Mouse (Mus musculus) kidney, adult 2 months (tissue): ENCODE measurements around the gene Rhox4a2.
"Not testable (repeated sequence)": the region's sequence is repeated elsewhere in the genome, so short reads cannot be mapped to it uniquely, and the experiment has no call there.

Experiments
- CTCF ChIP-seq: fragments of 200-500 bp; conservative IDR thresholded peaks from 2 replicates; pipeline ENCODE4 v1.5.1; 2011; ENCODE audit warnings: low read depth, mild to moderate bottlenecking, control low read depth, low read length, moderate library complexity, mixed read lengths; ENCODE audit not compliant: insufficient read depth, insufficient read length
- POLR2A ChIP-seq: fragments of 200-500 bp; IDR thresholded peaks from one replicate; pipeline ENCODE4 v1.6.1; 2011; ENCODE audit warnings: low read depth, low read length, control low read depth

GRCm38 (mm10) chrX:37390548-37390947, at the start of gene Rhox4a2:
- not testable (repeated sequence) for TF ChIP-seq CTCF, POLR2A
